Mouse (Mus musculus): ENCODE results near the gene Upk3bl. TPM values are rescaled to one million over a fixed set of nuclear protein-coding genes. Genes with fewer than 3 reads are reported as not detected.

Gene Upk3bl
- polyA plus RNA-seq, 1 experiment from 2014 or later = 0.50 TPM

Small RNA genes within 50 kb of the gene (microRNA-seq; reads per million reads assigned to microRNA genes)
- not detected for gene Mir7035

Other genes with a start within 250 kb of the Upk3bl start
- gene Srrm3, start 247.6 kb upstream of the Upk3bl start, polyA plus RNA-seq (2016; fragmentation: Nextera tagmentation; extraction: Ambion mirVana) = 0.22 TPM in 1 of 2 replicates, not detected in the other
- 916 and 1,021 TPM in 2 replicates for gene Hspb1, start 166.6 kb upstream of the Upk3bl start, polyA plus RNA-seq (2016; fragmentation: Nextera tagmentation; extraction: Ambion mirVana)
- gene Ywhag, start 119.9 kb upstream of the Upk3bl start, polyA plus RNA-seq (2016; fragmentation: Nextera tagmentation; extraction: Ambion mirVana) = 214 and 222 TPM in 2 replicates
- 0.70 and 1.6 TPM in 2 replicates for gene Ssc4d, start 80.0 kb upstream of the Upk3bl start, polyA plus RNA-seq (2016; fragmentation: Nextera tagmentation; extraction: Ambion mirVana)
- 0.13 TPM in 1 of 2 replicates, not detected in the other for gene Zp3, start 74.4 kb upstream of the Upk3bl start, polyA plus RNA-seq (2016; fragmentation: Nextera tagmentation; extraction: Ambion mirVana)
- gene Dtx2, start 59.7 kb upstream of the Upk3bl start, polyA plus RNA-seq (2016; fragmentation: Nextera tagmentation; extraction: Ambion mirVana) = 28.7 and 29.9 TPM in 2 replicates
- 60.2 and 60.5 TPM in 2 replicates for gene Upk3b, start 16.0 kb upstream of the Upk3bl start, polyA plus RNA-seq (2016; fragmentation: Nextera tagmentation; extraction: Ambion mirVana)
- 1.0 and 1.6 TPM in 2 replicates for gene Rasa4, start 29.4 kb downstream of the Upk3bl start, polyA plus RNA-seq (2016; fragmentation: Nextera tagmentation; extraction: Ambion mirVana)
- 147 and 161 TPM in 2 replicates for gene Polr2j, start 62.1 kb downstream of the Upk3bl start, polyA plus RNA-seq (2016; fragmentation: Nextera tagmentation; extraction: Ambion mirVana)
- gene Lrwd1, start 81.6 kb downstream of the Upk3bl start, polyA plus RNA-seq (2016; fragmentation: Nextera tagmentation; extraction: Ambion mirVana) = 20.9 and 21.8 TPM in 2 replicates
- gene Alkbh4, start 81.7 kb downstream of the Upk3bl start, polyA plus RNA-seq (2016; fragmentation: Nextera tagmentation; extraction: Ambion mirVana) = 14.4 and 16.8 TPM in 2 replicates
- gene Orai2, start 116.2 kb downstream of the Upk3bl start, polyA plus RNA-seq (2016; fragmentation: Nextera tagmentation; extraction: Ambion mirVana) = 3.0 and 3.1 TPM in 2 replicates
- gene Prkrip1, start 144.5 kb downstream of the Upk3bl start, polyA plus RNA-seq (2016; fragmentation: Nextera tagmentation; extraction: Ambion mirVana) = 41.8 and 48.1 TPM in 2 replicates
- gene Sh2b2, start 192.1 kb downstream of the Upk3bl start, polyA plus RNA-seq (2016; fragmentation: Nextera tagmentation; extraction: Ambion mirVana) = 1.5 and 1.9 TPM in 2 replicates